Mouse (Mus musculus) liver, embryonic 12.5 days (tissue): ENCODE results near the gene Lipo4. TPM values are rescaled to one million over a fixed set of nuclear protein-coding genes. Genes with fewer than 3 reads are reported as not detected.
"Not testable (repeated sequence)": the region's sequence is repeated elsewhere in the genome, so short reads cannot be mapped to it uniquely, and the experiment has no call there.

ENCODE experiments used
- ATAC-seq: fragments of 200-750 bp; cut with Nextera tagmentation; 2 replicates; pipeline ENCODE4 v1.8.0; 2017; ENCODE audit warnings: moderate number of reproducible peaks, mild to moderate bottlenecking, moderate library complexity
- H3K27ac ChIP-seq: fragments of 300-500 bp; sonication (generic); 2 replicates; pipeline ENCODE4 v1.5.1; 2016; ENCODE audit warnings: mild to moderate bottlenecking
- H3K27me3 ChIP-seq: fragments of 300-500 bp; sonication (generic); replicated peaks from 2 replicates; pipeline ENCODE4 v1.6.1; 2016; ENCODE audit warnings: mild to moderate bottlenecking, moderate library complexity
- H3K36me3 ChIP-seq: fragments of 300-500 bp; sonication (generic); 2 replicates; pipeline ENCODE4 v1.6.1; 2016; ENCODE audit warnings: mild to moderate bottlenecking, moderate library complexity
- H3K4me1 ChIP-seq: fragments of 300-500 bp; sonication (generic); 2 replicates; pipeline ENCODE4 v1.6.1; 2016
- H3K4me2 ChIP-seq: fragments of 300-500 bp; sonication (generic); 2 replicates; pipeline ENCODE4 v1.6.1; 2016; ENCODE audit warnings: mild to moderate bottlenecking, moderate library complexity
- H3K4me3 ChIP-seq: fragments of 300-500 bp; sonication (generic); 2 replicates; pipeline ENCODE4 v1.5.1; 2016; ENCODE audit warnings: mild to moderate bottlenecking, moderate library complexity
- H3K9ac ChIP-seq: fragments of 300-500 bp; sonication (generic); 2 replicates; pipeline ENCODE4 v1.6.1; 2016; ENCODE audit warnings: mild to moderate bottlenecking, moderate library complexity
- H3K9me3 ChIP-seq: fragments of 300-500 bp; sonication (generic); replicated peaks from 2 replicates; pipeline ENCODE4 v1.6.1; 2016; ENCODE audit warnings: mild to moderate bottlenecking, moderate library complexity
- WGBS: fragments of 180-500 bp; shearing (Covaris S2); methylation state at CpG from one replicate; pipeline ENCODE4 v1.1.7; 2016; ENCODE audit not compliant: insufficient replicate concordance; 5-methylcytosine and 5-hydroxymethylcytosine counted together
- polyA plus RNA-seq: library from polyadenylated mRNA; unstranded; fragments of >200 nt; fragmentation: Nextera tagmentation; extraction: Ambion mirVana; gene quantifications from 2 replicates; pipeline ENCODE4 v1.2.1, GENCODE M21; 2016

Lipo4 gene
- polyA plus RNA-seq: not detected in 2 replicates

- Histone ChIP-seq H3K27ac (no peak within 1 kb of the TSS), H3K27me3 (no peaks in the 10 kb centered on the region), H3K4me2 (no peak within 1 kb of the TSS), H3K36me3 (no peaks in the 10 kb centered on the region), H3K4me1 (no peaks in the 10 kb centered on the region), H3K9ac (no peak within 1 kb of the TSS), H3K9me3 (no peaks in the 10 kb centered on the region), H3K4me3 (no peak within 1 kb of the TSS)
- no peak for ATAC-seq
Measured at GRCm38 (mm10) chr19:33517680-33518079, at the start of gene Lipo4. TSS of gene Lipo4 (minus strand) at chr19:33517780.

GRCm38 (mm10) chr19:33456426-33456825 lies 61.2 kb downstream of the Lipo4 start:
- not testable (repeated sequence) for H3K9me3 ChIP-seq, H3K4me2 ChIP-seq, H3K4me3 ChIP-seq, H3K27me3 ChIP-seq, H3K9ac ChIP-seq, H3K4me1 ChIP-seq, ATAC-seq, H3K36me3 ChIP-seq, H3K27ac ChIP-seq
- 49% methylated on average over 4 of the region's 4 CpGs for WGBS

GRCm38 (mm10) chr19:33453725-33454124 lies 63.9 kb downstream of the Lipo4 start:
- WGBS: 50% methylated on average over 4 of the region's 4 CpGs
- H3K9me3 ChIP-seq: peaks cover 5% of the 10 kb centered on the region; the same call in 1 of the 2 replicates
- H3K27me3 ChIP-seq: no peaks in the 10 kb centered on the region
- ATAC-seq: no peak
- no peak overlapping the region for H3K9ac ChIP-seq
- no peak overlapping the region for H3K4me2 ChIP-seq
- no peak overlapping the region for H3K27ac ChIP-seq
- H3K4me3 ChIP-seq: no peak overlapping the region
- no peaks in the 10 kb centered on the region for H3K4me1 ChIP-seq
- H3K36me3 ChIP-seq: no peaks in the 10 kb centered on the region

Other genes starting within 250 kb of the Lipo4 start
- gene Rnls, start 125.5 kb downstream of the Lipo4 start, polyA plus RNA-seq: 1.4 and 1.5 TPM in 2 replicates
- gene Gm8978, start 107.5 kb upstream of the Lipo4 start, polyA plus RNA-seq: not detected in 2 replicates
- not detected in 2 replicates for gene Lipo2, start 233.6 kb upstream of the Lipo4 start, polyA plus RNA-seq
- gene Lipo3, start 244.2 kb upstream of the Lipo4 start, polyA plus RNA-seq: 3.7 TPM in 2 replicates